Mouse (Mus musculus): ENCODE results near the gene Apba2.

GRCm38 (mm10) chr7:64704060-64704595 is 202.6 kb downstream of the Apba2 start:
- no peak for TF ChIP-seq FLI1 (IDR thresholded peaks at IDR 0.05; ENCODE audit: low read length)
- no peak for TF ChIP-seq GATA1 (IDR thresholded peaks at IDR 0.05; ENCODE audit: borderline replicate concordance, low read length)
